Mouse (Mus musculus): ENCODE data around the gene Ceacam2.
"Not testable (repeated sequence)": the region's sequence is repeated elsewhere in the genome, so short reads cannot be mapped to it uniquely, and the experiment has no call there.

The Ceacam2 gene

DNA sequence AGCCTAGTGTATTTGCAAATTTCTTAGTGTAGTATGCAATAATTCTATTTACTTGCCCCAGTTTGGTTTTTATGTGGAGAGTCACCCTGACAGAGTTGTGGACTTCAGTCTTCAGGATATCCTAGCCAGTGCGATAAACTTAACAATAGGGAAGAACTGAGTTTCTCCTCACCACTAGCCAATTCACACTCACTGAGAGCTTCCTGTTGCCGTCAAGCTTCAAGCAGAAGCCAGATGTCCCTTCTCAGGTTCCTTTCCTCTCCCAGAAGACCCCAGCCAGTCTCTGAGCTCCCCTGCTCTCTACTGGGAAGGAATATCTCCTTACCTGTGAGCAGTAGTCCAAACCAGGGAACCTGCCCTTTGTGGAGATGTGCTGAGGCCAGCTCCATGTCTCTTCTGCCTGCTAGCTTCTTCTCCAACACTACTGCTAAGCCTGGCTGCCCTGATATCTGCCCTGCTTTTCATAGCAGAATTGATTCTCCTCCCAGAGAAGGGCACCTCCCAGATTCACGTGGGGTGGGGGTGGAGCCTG, at the start of gene Ceacam2:
Gene Ceacam2 (minus strand): TSS at position 482 of the 532 bp plus-strand sequence.
- DNase-seq, result not testable (repeated sequence)

GRCm38 (mm10) chr7:25585351-25586204, 45.9 kb upstream of the Ceacam2 start:
- no peak for DNase-seq

GRCm38 (mm10) chr7:25584651-25585050, 45.0 kb upstream of the Ceacam2 start:
- no peak for DNase-seq

DNA sequence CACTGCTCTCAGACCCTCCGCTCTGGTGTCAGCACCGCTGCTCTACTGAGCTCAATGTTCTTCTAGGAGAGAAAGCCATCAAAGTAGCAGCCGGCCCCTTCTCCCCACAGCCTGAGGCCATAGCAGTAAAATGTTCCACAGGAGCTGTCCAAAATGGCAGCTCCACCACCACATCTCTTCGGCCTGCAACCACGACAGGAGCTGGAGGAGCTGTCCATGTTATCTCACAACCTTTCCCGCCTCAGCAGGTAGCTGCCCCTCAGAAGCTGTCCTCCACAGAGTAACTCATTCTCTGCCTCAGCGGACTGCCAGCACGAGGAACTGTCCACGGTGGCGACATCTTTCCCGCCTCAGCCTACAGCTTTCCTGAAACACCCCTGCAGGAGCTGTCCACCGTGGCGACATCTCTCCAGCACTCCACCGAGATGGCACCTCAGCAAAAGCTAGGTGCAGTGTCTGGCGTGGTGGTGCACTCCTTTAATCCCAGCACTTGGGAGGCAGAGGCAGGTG, 42.7 kb upstream of the Ceacam2 start:
- DNase-seq, result no peak

- DNase-seq, result no peak
Measured at GRCm38 (mm10) chr7:25579441-25579840, 39.8 kb upstream of the Ceacam2 start.

DNA sequence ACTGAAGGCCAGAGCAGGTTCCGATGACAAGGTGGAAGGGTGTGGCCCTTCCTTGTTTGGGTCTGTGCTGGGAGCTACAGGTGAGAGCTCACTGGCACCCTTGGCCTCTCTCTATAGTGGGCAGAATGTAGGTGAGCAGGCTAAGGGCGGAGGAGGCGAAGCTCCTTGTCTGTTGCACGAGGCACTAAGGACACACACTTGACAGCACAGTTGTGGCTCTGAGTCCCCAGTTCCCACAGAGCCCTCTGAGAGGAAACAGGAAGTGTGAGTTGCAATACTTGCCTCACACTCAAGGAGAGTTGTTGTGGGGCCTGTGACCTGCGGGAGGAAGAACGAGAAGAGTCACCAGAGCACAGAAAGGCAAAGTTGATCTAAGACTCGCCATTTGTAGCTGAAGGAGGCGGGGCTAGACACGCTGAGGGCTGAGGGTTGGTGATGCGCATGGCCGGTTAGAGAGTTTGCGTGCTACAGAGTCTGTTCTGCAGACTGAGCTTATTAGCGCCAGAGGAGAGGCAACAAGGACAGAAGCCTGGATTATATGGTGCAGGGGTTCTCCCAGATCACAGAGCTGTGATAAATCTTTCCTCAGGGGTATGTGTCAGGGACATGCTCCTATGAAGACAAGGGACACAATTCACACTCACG, 37.3 kb upstream of the Ceacam2 start:
- DNase-seq, result not testable (repeated sequence)

GRCm38 (mm10) chr7:25576308-25576707, 36.7 kb upstream of the Ceacam2 start:
- DNase-seq, result not testable (repeated sequence)

- no peak for DNase-seq
Measured at GRCm38 (mm10) chr7:25575870-25576269, 36.2 kb upstream of the Ceacam2 start.

- DNase-seq, result no peak
Measured at GRCm38 (mm10) chr7:25575105-25575504, 35.4 kb upstream of the Ceacam2 start.

- DNase-seq, result not testable (repeated sequence)
Measured at GRCm38 (mm10) chr7:25573806-25574205, 34.1 kb upstream of the Ceacam2 start.

DNA sequence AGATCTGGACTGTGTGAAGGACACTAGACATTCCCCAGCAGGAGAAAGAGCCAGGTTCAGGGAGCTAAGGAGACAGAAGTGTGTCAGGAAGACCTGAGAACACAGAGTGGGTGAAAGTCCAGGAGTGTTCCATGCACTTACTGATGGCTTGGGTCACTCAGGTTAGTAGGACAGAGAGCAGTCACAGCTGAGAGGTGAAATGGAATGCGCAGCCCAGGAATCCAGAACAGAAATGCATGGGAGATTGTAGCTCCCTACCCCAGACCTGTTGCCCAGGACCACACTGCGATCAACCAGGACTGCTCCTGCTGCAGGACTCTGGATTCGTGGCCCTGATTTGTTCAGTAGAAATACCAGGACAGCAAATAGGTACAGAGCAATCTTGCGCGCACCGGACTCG, 29.1 kb upstream of the Ceacam2 start:
- no peak for DNase-seq

DNA sequence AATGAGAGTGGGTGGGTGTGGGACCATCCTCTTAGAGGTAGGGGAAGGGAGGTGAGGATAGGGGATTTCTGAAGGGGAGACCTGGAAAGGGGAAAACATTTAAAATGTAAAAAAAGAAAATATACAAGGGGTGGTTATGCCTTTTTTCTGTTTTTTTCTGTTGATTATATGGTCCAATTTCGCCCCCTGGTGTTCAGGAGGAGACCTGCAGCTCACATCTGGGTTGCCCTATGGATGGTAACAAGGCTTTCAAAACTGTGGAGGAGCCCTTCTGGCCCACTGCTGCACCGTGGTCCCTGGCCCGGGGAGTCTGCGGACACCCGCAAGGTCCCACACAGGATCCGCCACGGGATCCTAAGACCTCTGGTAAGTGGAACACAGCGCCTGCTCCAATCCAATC, 1.8 kb upstream of the Ceacam2 start:
- not testable (repeated sequence) for DNase-seq

DNA sequence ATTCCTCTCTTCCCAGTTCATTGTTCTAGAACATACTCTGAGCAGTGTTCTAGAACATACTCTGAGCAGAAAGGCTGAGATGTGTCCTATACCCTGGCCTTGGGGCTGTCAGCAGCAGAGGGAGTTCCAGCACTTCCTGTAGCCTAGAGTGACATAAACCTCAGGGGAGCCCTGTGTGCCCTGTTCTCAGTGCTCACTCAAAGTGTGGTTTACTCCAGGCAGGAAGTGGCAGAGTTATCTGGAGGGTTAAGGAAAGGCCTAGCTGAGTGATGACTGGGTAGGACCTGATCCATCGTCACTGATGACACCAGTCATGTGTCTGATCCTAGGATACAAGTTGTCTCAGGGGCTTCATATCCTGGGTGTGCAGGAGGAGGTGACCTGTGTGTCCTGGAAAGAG, 297 bp upstream of the Ceacam2 start:
- DNase-seq, result not testable (repeated sequence)

DNA sequence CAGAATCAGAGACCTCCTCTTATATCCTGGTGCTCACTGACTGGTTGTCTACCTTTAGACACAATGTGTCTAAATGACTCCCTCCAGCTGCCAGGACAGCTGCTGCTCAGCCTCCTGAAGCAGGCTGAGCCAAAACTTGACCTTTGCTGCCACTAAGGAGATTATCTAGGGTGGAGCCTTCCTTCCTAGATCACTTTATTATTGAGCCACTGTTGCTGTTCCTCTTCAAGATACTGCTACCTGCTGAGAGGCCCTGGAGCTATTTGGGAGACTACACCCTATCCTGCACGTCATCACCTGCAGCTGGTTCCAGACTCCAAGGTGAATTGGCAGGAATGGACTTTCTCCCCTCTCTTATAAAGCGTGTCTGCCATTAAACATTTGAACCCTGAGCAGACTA, 8.8 kb downstream of the Ceacam2 start:
- DNase-seq, result no peak

DNA sequence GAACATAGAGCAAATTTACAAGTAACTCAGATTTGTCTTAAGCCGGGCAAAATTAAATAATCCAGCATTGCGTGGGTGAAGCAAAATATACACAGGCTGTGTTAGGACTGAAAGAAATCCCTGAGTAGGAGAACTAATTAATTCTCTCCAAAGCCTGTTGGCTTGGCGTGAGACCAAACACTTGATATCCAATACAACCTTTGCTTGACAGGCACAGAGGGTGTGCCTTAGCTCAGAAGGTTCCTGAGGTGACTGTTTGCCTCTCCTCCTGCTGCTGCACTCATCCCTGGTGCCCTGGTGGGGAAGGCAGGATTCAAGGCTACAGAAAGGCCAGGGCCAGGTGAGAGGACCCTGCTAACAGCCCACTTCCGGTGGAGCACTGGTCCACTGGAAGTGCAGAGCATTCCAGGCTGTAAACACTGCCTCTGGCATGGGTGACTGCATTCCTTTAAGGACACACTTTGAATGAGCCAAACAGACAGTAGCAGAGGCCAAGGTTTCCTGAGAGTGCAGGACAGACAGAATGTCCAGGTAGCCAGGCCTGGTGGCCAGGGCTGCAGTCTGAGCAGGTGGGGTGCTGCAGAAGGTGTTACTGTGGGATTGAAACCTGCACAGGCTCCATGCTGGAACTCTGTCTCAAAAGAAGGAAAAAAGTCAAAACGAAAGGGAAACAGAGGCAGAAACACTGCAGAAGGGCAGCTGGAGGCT, 23.4 kb downstream of the Ceacam2 start:
- not testable (repeated sequence) for DNase-seq

- not testable (repeated sequence) for DNase-seq
Measured at GRCm38 (mm10) chr7:25515667-25516066, 24.0 kb downstream of the Ceacam2 start.

DNA sequence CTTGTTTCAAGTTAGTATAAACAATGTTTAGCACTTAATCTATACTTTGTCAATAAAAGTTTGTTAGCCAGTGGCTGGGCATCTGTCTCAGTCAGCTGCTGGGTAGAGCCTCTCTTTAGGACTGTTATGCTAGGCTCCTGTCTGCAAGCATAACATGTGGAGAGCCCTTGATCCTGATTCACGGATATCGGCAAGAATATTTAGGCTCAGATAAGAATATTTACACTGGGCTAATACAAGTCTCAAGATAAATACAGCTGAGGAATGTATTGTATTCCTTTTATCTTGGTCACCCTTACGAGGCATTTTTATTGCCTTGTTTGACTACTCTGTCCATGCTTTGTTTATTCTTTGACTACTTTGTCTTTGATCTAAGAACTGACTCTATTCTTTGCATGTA, 29.7 kb downstream of the Ceacam2 start:
- DNase-seq, result no peak

DNA sequence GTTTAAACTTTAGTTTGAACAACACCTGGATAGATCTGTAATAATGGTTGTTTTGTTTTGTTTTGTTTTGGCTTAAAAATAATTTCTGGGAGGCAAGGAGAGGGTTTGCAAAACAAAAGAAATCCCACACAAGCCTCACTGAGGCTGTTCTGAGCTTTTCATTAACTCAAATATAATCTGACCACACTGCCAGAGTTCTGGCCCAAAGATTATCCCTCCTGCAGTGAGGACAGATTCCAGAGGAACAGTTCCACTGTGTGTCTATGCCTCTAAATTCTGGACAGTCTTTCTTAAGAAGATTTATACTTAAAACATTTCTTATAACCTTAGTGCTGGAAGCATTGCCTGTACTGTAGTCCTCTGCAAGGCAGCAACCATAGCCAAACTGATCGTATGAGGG, 45.0 kb downstream of the Ceacam2 start:
- no peak for DNase-seq

GRCm38 (mm10) chr7:25490698-25491097, 49.0 kb downstream of the Ceacam2 start:
- not testable (repeated sequence) for DNase-seq

GRCm38 (mm10) chr7:25489382-25489781, 50.3 kb downstream of the Ceacam2 start:
- DNase-seq, result not testable (repeated sequence)

GRCm38 (mm10) chr7:25486186-25486585, 53.5 kb downstream of the Ceacam2 start:
- no peak for DNase-seq

DNA sequence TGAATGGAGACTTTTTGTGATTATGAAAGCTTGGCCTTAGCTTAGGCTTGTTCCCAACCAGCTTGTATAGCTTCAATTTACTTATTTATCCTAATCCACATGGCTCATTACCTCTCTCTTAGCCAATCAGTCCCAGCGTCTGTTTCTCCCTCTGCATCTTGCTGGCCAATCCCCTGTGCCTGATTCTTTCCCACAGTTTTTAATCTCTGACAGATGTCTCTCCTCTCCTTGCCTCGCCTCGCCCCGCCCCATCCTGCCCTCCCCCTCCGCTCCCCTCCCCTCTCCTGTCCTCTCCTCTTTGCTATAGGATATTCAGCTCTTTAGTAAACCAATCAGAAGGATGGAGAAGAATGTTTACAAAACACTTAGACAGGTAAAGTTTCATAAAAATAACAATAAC, 54.6 kb downstream of the Ceacam2 start:
- no peak for DNase-seq

- DNase-seq, result no peak
Measured at GRCm38 (mm10) chr7:25483133-25483735, 56.4 kb downstream of the Ceacam2 start.
